Comparison of ENCODE assay signal across 12 mouse cellular contexts in genomic region chr5:139404801-139405401, GRCm38 (mm10). TPM values are rescaled to one million over a fixed set of nuclear protein-coding genes. Genes with fewer than 3 reads are reported as not detected.
DNase-seq lines count a peak whose midpoint lies in the region; ATAC-seq and TF ChIP-seq lines count a peak whose summit lies in the region.
"Had no signal": no experiment of that assay in that cellular context is flagged by ENCODE, and none has a peak within 500 bp of the region (broad histone marks: within the 10 kb centered on the region; RNA-seq: fewer than 3 reads in every experiment).

C130050O18Rik (plus strand) TSS chr5:139405280.

- ATAC-seq in hindbrain, embryonic 11.5 days (ENCODE audit: low FRiP score) = no peak
- no peak for ATAC-seq in hindbrain, postnatal 0 days
- ATAC-seq in hindbrain, embryonic 12.5 days (ENCODE audit: low FRiP score) = no peak
- ATAC-seq in megakaryocyte, adult 5-6 weeks (ENCODE audit: poor library complexity, severe bottlenecking) = peak; percentile 64
- no peak for ATAC-seq in intestine, embryonic 16.5 days
- ATAC-seq: midbrain, embryonic 15.5 days had no signal

- H3K4me2 ChIP-seq in hindbrain, embryonic 11.5 days (replicated peaks; ENCODE audit: low read depth, low read length) = no peak within 1 kb of the TSS
- H3K4me2 ChIP-seq in hindbrain, postnatal 0 days (ENCODE audit: low read depth, low read length) = no peak within 1 kb of the TSS
- no peak within 1 kb of the TSS for H3K4me2 ChIP-seq in hindbrain, embryonic 12.5 days (replicated peaks)
- no peak within 1 kb of the TSS for H3K4me2 ChIP-seq in intestine, embryonic 16.5 days (ENCODE audit: low read depth, low read length)
- H3K4me2 ChIP-seq: midbrain, embryonic 15.5 days had no signal

- H3K27ac ChIP-seq in hindbrain, embryonic 11.5 days (ENCODE audit: low read depth, low read length) = 0 out of 2 replicates have a peak within 1 kb of the TSS, but pooled peaks have one; percentile 17
- H3K27ac ChIP-seq in hindbrain, postnatal 0 days = no peak within 1 kb of the TSS; the same call in 1 of the 2 replicates
- peak within 1 kb of the TSS; percentile 83 for H3K27ac ChIP-seq in bone marrow macrophage, adult 2 months (ENCODE audit: insufficient read depth, low read depth, low read length)
- H3K27ac ChIP-seq in hindbrain, embryonic 12.5 days = peak within 1 kb of the TSS; percentile 44
- H3K27ac ChIP-seq in intestine, embryonic 16.5 days (ENCODE audit: low read length) = no peak within 1 kb of the TSS
- H3K27ac ChIP-seq: layer of hippocampus, adult 2 months; midbrain, embryonic 15.5 days had no signal

- WGBS in hindbrain, embryonic 11.5 days = 83% methylated on average over 6 of the region's 6 CpGs
- 85% methylated on average over 6 of the region's 6 CpGs for WGBS in hindbrain, postnatal 0 days
- WGBS in hindbrain, embryonic 12.5 days = 75% methylated on average over 6 of the region's 6 CpGs
- WGBS in intestine, embryonic 16.5 days = 78% methylated on average over 6 of the region's 6 CpGs

- no peak within 1 kb of the TSS for H3K9ac ChIP-seq in hindbrain, embryonic 11.5 days (ENCODE audit: low read depth, low read length)
- H3K9ac ChIP-seq in hindbrain, postnatal 0 days (replicated peaks; ENCODE audit: low read length) = no peak within 1 kb of the TSS
- peak within 1 kb of the TSS; percentile 6; the same call in 1 of the 2 replicates for H3K9ac ChIP-seq in hindbrain, embryonic 12.5 days
- H3K9ac ChIP-seq in intestine, embryonic 16.5 days (ENCODE audit: low read depth, low read length) = no peak within 1 kb of the TSS
- H3K9ac ChIP-seq: midbrain, embryonic 15.5 days had no signal

- H3K27me3 ChIP-seq in hindbrain, embryonic 11.5 days (ENCODE audit: control insufficient read depth, insufficient read depth, low read length) = no peaks in the 10 kb centered on the region
- no peaks in the 10 kb centered on the region for H3K27me3 ChIP-seq in hindbrain, postnatal 0 days (ENCODE audit: insufficient read depth, low read length)
- no peaks in the 10 kb centered on the region for H3K27me3 ChIP-seq in hindbrain, embryonic 12.5 days
- no peaks in the 10 kb centered on the region for H3K27me3 ChIP-seq in intestine, embryonic 16.5 days (replicated peaks; ENCODE audit: control insufficient read depth, insufficient read depth, low read length)
- H3K27me3 ChIP-seq: midbrain, embryonic 15.5 days had no signal

- TF ChIP-seq POLR2A in bone marrow macrophage, adult 2 months (IDR thresholded peaks at IDR 0.05; ENCODE audit: borderline replicate concordance, low read depth, low read length) = no peak

- no peaks in the 10 kb centered on the region for H3K9me3 ChIP-seq in hindbrain, embryonic 11.5 days (ENCODE audit: control insufficient read depth, low read length)
- no peaks in the 10 kb centered on the region for H3K9me3 ChIP-seq in hindbrain, postnatal 0 days (ENCODE audit: low read length)
- H3K9me3 ChIP-seq in hindbrain, embryonic 12.5 days (replicated peaks) = no peaks in the 10 kb centered on the region
- no peaks in the 10 kb centered on the region for H3K9me3 ChIP-seq in intestine, embryonic 16.5 days (ENCODE audit: control insufficient read depth, low read length)
- H3K9me3 ChIP-seq: midbrain, embryonic 15.5 days had no signal

- no peak for TF ChIP-seq CTCF in hindbrain, postnatal 0 days (IDR thresholded peaks at IDR 0.05; ENCODE audit: low read depth)
- TF ChIP-seq CTCF in bone marrow macrophage, adult 2 months (IDR thresholded peaks at IDR 0.05; ENCODE audit: low read depth, low read length) = no peak

- H3K4me1 ChIP-seq in hindbrain, embryonic 11.5 days (replicated peaks; ENCODE audit: control insufficient read depth, insufficient read depth, low read length) = no peaks in the 10 kb centered on the region
- H3K4me1 ChIP-seq in hindbrain, postnatal 0 days (ENCODE audit: insufficient read depth, low read length) = 0 out of 2 replicates have a peak, but pooled peaks cover 5% of the 10 kb centered on the region
- H3K4me1 ChIP-seq in bone marrow macrophage, adult 2 months (ENCODE audit: control insufficient read depth, insufficient read depth, low read length) = peaks cover 37% of the 10 kb centered on the region
- H3K4me1 ChIP-seq in hindbrain, embryonic 12.5 days = peaks cover 19% of the 10 kb centered on the region
- H3K4me1 ChIP-seq in intestine, embryonic 16.5 days (ENCODE audit: control insufficient read depth, insufficient read depth, low read length) = peaks cover 11% of the 10 kb centered on the region

- H3K4me3 ChIP-seq in hindbrain, embryonic 11.5 days (ENCODE audit: low read depth, low read length) = no peak within 1 kb of the TSS
- H3K4me3 ChIP-seq in hindbrain, postnatal 0 days (ENCODE audit: low read length) = no peak within 1 kb of the TSS
- peak within 1 kb of the TSS; percentile 63 for H3K4me3 ChIP-seq in bone marrow macrophage, adult 2 months (ENCODE audit: insufficient read depth, low read length)
- H3K4me3 ChIP-seq in hindbrain, embryonic 12.5 days = no peak within 1 kb of the TSS
- H3K4me3 ChIP-seq in intestine, embryonic 16.5 days (ENCODE audit: low read length) = no peak within 1 kb of the TSS
- H3K4me3 ChIP-seq: layer of hippocampus, adult 2 months; midbrain, embryonic 15.5 days had no signal

- no peak for DNase-seq in hindbrain, embryonic 11.5 days (ENCODE audit: low spot score)
- DNase-seq in hindbrain, postnatal 0 days (ENCODE audit: low spot score) = no peak
- DNase-seq in adrenal gland, postnatal 36 days = no peak
- DNase-seq in layer of hippocampus, postnatal 14 days (ENCODE audit: low spot score in 2 of 2) = no peak
- DNase-seq: adrenal gland, adult 2 months; gastrocnemius, postnatal 36 days had no signal

- no peaks in the 10 kb centered on the region for H3K36me3 ChIP-seq in hindbrain, embryonic 11.5 days (ENCODE audit: control insufficient read depth, insufficient read depth, low read length)
- no peaks in the 10 kb centered on the region for H3K36me3 ChIP-seq in hindbrain, postnatal 0 days (ENCODE audit: insufficient read depth, low read length)
- H3K36me3 ChIP-seq in hindbrain, embryonic 12.5 days = no peaks in the 10 kb centered on the region
- no peaks in the 10 kb centered on the region for H3K36me3 ChIP-seq in intestine, embryonic 16.5 days (ENCODE audit: control insufficient read depth, insufficient read depth, low read length)
- H3K36me3 ChIP-seq: midbrain, embryonic 15.5 days had no signal

RNA-seq across cellular contexts. Expression of gene C130050O18Rik, which starts in this region (rescaled TPM):
- 0.11 and 0.32 TPM in 2 replicates for polyA plus RNA-seq in hindbrain, embryonic 11.5 days (2014; fragmentation: Nextera tagmentation; extraction: Ambion mirVana)
- 1.1 TPM in 1 of 2 replicates, not detected in the other for total RNA-seq in hindbrain, postnatal 0 days (2014; rRNA removed)
- polyA plus RNA-seq in hindbrain, postnatal 0 days (2015; fragmentation: Nextera tagmentation; extraction: Ambion mirVana) = 0.34 TPM in 1 of 2 replicates, not detected in the other
- polyA plus RNA-seq in bone marrow macrophage, adult 2 months (2012; ENCODE audit: insufficient read depth, insufficient read length, missing spikeins) = 13.2 and 14.4 TPM in 2 replicates
- 0.45 and 0.90 TPM in 2 replicates for polyA plus RNA-seq in hindbrain, embryonic 12.5 days (2016; fragmentation: Nextera tagmentation; extraction: Ambion mirVana)
- total RNA-seq in megakaryocyte, adult 5-6 weeks (2015) = 18.3 and 19.9 TPM in 2 replicates
- total RNA-seq in megakaryocyte, adult 5-6 weeks (2017) = 16.6 and 19.7 TPM in 2 replicates
- polyA plus RNA-seq in intestine, embryonic 16.5 days (2015; fragmentation: Nextera tagmentation; extraction: Ambion mirVana) = 0.87 and 1.0 TPM in 2 replicates
- total RNA-seq in adrenal gland, postnatal 36 days (2021) = under 1 TPM; 0.49 to 0.79 TPM
- under 1 TPM; 0.17 to 0.21 TPM for total RNA-seq in layer of hippocampus, postnatal 14 days (2021)

Comparison
In these comparisons a context has a peak if more than half of its experiments do, and no peak if none do; other contexts are left out.
1. H3K27ac ChIP-seq: peak in hindbrain, embryonic 11.5 days (single experiment), bone marrow macrophage, adult 2 months (single experiment) and hindbrain, embryonic 12.5 days (single experiment); none in hindbrain, postnatal 0 days (single experiment) and intestine, embryonic 16.5 days (single experiment).